Mouse (Mus musculus) heart, postnatal 36 days (tissue): ENCODE results near the gene Adamts20. TPM values are rescaled to one million over a fixed set of nuclear protein-coding genes. Genes with fewer than 3 reads are reported as not detected.
A peak's percentile ranks its signal among the peaks of the same experiment; 100 is the strongest.

Source experiments
- DNase-seq, 2 experiments: peaks; one replicate each; pipeline ENCODE4 v3.0.0; 2021 to 2022
- intact Hi-C: fragments of 180-260 bp; cut with DNase I; formaldehyde crosslinking; loops from one replicate; pipeline ENCODE4 v1.15.1; 2025
- total RNA-seq, 2 experiments: library from RNA; stranded (reverse); gene quantifications; 2 replicates each; pipeline ENCODE4 v1.2.3; 2021

Gene Adamts20
- total RNA-seq, 2 experiments from 2014 or later: 0.11 TPM

GRCm38 (mm10) chr15:94254861-94255516, 210.2 kb downstream of the Adamts20 start:
- DNase-seq: no peak
- intact Hi-C loops: no loop called here

GRCm38 (mm10) chr15:94254091-94254860, 210.9 kb downstream of the Adamts20 start:
- intact Hi-C loops: no loop called here
- DNase-seq: no peak

GRCm38 (mm10) chr15:94252962-94253712, 212.1 kb downstream of the Adamts20 start:
- intact Hi-C loops: no loop called here
- no peak for DNase-seq

GRCm38 (mm10) chr15:94249766-94250165, 215.5 kb downstream of the Adamts20 start:
- DNase-seq: no peak
- intact Hi-C loops: no loop called here

- DNase-seq: peak; percentile 69 to 70
- intact Hi-C loops: no loop called here
Observed at GRCm38 (mm10) chr15:94248386-94248785, 216.8 kb downstream of the Adamts20 start.

GRCm38 (mm10) chr15:94246669-94247068, 218.5 kb downstream of the Adamts20 start:
- intact Hi-C loops: no loop called here
- DNase-seq: no peak

GRCm38 (mm10) chr15:94244336-94244735, 220.9 kb downstream of the Adamts20 start:
- no peak for DNase-seq
- intact Hi-C loops: no loop called here

- intact Hi-C loops: no loop called here
- no peak for DNase-seq
Observed at GRCm38 (mm10) chr15:94242133-94242532, 223.1 kb downstream of the Adamts20 start.

- intact Hi-C loops: no loop called here
- DNase-seq: no peak
Observed at GRCm38 (mm10) chr15:94239637-94240036, 225.6 kb downstream of the Adamts20 start.

GRCm38 (mm10) chr15:94239127-94239526, 226.1 kb downstream of the Adamts20 start:
- DNase-seq: no peak
- intact Hi-C loops: no loop called here

- intact Hi-C loops: no loop called here
- no peak for DNase-seq
Observed at GRCm38 (mm10) chr15:94238058-94238876, 227.0 kb downstream of the Adamts20 start.

- intact Hi-C loops: no loop called here
Observed at GRCm38 (mm10) chr15:94236726-94237125, 228.5 kb downstream of the Adamts20 start.

GRCm38 (mm10) chr15:94236121-94236520, 229.1 kb downstream of the Adamts20 start:
- intact Hi-C loops: no loop called here
- no peak for DNase-seq

More at GRCm38 (mm10) chr15:94236726-94237125, 228.5 kb downstream of the Adamts20 start:
- DNase-seq: no peak

GRCm38 (mm10) chr15:94235190-94235589, 230.0 kb downstream of the Adamts20 start:
- intact Hi-C loops: no loop called here

GRCm38 (mm10) chr15:94231246-94231645, 234.0 kb downstream of the Adamts20 start:
- intact Hi-C loops: no loop called here
- DNase-seq: no peak

More at GRCm38 (mm10) chr15:94235190-94235589, 230.0 kb downstream of the Adamts20 start:
- DNase-seq: no peak

- intact Hi-C loops: no loop called here
- no peak for DNase-seq
Observed at GRCm38 (mm10) chr15:94227388-94227787, 237.8 kb downstream of the Adamts20 start.

- peak in 1 of 2 experiments; percentile 34 for DNase-seq
- intact Hi-C loops: no loop called here
Observed at GRCm38 (mm10) chr15:94223101-94223500, 242.1 kb downstream of the Adamts20 start.

GRCm38 (mm10) chr15:94220686-94221085, 244.5 kb downstream of the Adamts20 start:
- intact Hi-C loops: no loop called here
- DNase-seq: no peak
